Mouse (Mus musculus) midbrain, embryonic 11.5 days (tissue): Measurements from ENCODE around the gene Mrpl16. TPM values are rescaled to one million over a fixed set of nuclear protein-coding genes. Genes with fewer than 3 reads are reported as not detected.
A peak's percentile ranks its signal among the peaks of the same experiment; 100 is the strongest.

ENCODE experiments used
- ATAC-seq: fragments of 200-750 bp; cut with Nextera tagmentation; 2 replicates; pipeline ENCODE4 v1.8.0; 2017; ENCODE audit warnings: moderate TSS enrichment, moderate library complexity; ENCODE audit not compliant: low FRiP score
- DNase-seq: peaks from one replicate; pipeline ENCODE4 v3.0.0; 2015; ENCODE audit warnings: low spot score; ENCODE audit errors: missing footprints
- H3K27ac ChIP-seq: fragments of 300-500 bp; sonication (generic); 2 replicates; pipeline ENCODE4 v1.5.1; 2014; ENCODE audit warnings: low read depth, low read length
- H3K27me3 ChIP-seq: fragments of 300-500 bp; sonication (generic); 2 replicates; pipeline ENCODE4 v1.6.1; 2014; ENCODE audit warnings: mild to moderate bottlenecking, low read length, moderate library complexity, mixed read lengths; ENCODE audit not compliant: control insufficient read depth, insufficient read depth
- H3K36me3 ChIP-seq: fragments of 300-500 bp; sonication (generic); 2 replicates; pipeline ENCODE4 v1.6.1; 2014; ENCODE audit warnings: mild to moderate bottlenecking, low read length, moderate library complexity, mixed read lengths; ENCODE audit not compliant: control insufficient read depth, insufficient read depth
- H3K4me1 ChIP-seq: fragments of 300-500 bp; sonication (generic); 2 replicates; pipeline ENCODE4 v1.6.1; 2014; ENCODE audit warnings: low read length; ENCODE audit not compliant: control insufficient read depth, insufficient read depth
- H3K4me2 ChIP-seq: fragments of 300-500 bp; sonication (generic); 2 replicates; pipeline ENCODE4 v1.6.1; 2014; ENCODE audit warnings: mild to moderate bottlenecking, moderate library complexity
- H3K4me3 ChIP-seq: fragments of 300-500 bp; sonication (generic); 2 replicates; pipeline ENCODE4 v1.5.1; 2014; ENCODE audit warnings: low read depth, low read length
- H3K9ac ChIP-seq: fragments of 300-500 bp; sonication (generic); 2 replicates; pipeline ENCODE4 v1.6.1; 2014; ENCODE audit warnings: low read length
- H3K9me3 ChIP-seq: fragments of 300-500 bp; sonication (generic); 2 replicates; pipeline ENCODE4 v1.6.1; 2016; ENCODE audit warnings: low read length; ENCODE audit not compliant: control insufficient read depth
- WGBS: fragments of 180-500 bp; shearing (Covaris S2); extraction: QIAGEN DNeasy Blood & Tissue Kit; methylation state at CpG from one replicate; pipeline ENCODE4 v1.1.7; 2014; 5-methylcytosine and 5-hydroxymethylcytosine counted together
- polyA plus RNA-seq: library from polyadenylated mRNA; unstranded; fragments of >200 nt; fragmentation: Nextera tagmentation; extraction: Ambion mirVana; gene quantifications from 2 replicates; pipeline ENCODE4 v1.2.1, GENCODE M21; 2014

Mrpl16 gene
- polyA plus RNA-seq, 1 experiment from 2014 or later, result 57.2 TPM

DNA sequence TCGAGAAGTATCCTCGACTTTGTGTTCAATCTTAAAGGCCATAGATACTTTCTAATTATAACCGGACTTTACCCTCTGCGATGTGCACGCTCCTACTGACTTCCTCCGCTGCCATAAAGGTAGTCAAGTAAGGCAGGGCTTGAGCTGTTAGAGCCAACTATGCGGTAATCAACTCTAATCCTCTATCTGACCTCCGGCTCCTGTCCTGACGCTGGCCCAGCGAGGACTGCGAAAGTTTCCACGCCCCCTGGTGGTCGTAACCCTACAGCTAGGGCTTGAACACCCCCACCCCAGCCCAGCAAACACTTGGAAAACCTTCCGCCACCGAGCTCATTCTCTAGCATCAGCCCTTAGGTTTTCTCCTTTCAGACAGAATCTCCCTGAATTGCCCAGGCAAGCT, 49.6 kb downstream of the Mrpl16 start:
- H3K9ac ChIP-seq, result no peak overlapping the region
- H3K4me1 ChIP-seq, result peaks cover 6% of the 10 kb centered on the region; the same call in 1 of the 2 replicates
- H3K9me3 ChIP-seq, result no peaks in the 10 kb centered on the region
- under 1% methylated on average over 15 of the region's 15 CpGs for WGBS
- peaks cover 7% of the 10 kb centered on the region for H3K27me3 ChIP-seq
- peak overlapping the region; percentile 93 for H3K4me2 ChIP-seq
- peak; percentile 96 for DNase-seq
- no peaks in the 10 kb centered on the region for H3K36me3 ChIP-seq
- H3K4me3 ChIP-seq, result peak overlapping the region; percentile 74
- no peak overlapping the region for H3K27ac ChIP-seq
- peak; percentile 87 for ATAC-seq

DNA sequence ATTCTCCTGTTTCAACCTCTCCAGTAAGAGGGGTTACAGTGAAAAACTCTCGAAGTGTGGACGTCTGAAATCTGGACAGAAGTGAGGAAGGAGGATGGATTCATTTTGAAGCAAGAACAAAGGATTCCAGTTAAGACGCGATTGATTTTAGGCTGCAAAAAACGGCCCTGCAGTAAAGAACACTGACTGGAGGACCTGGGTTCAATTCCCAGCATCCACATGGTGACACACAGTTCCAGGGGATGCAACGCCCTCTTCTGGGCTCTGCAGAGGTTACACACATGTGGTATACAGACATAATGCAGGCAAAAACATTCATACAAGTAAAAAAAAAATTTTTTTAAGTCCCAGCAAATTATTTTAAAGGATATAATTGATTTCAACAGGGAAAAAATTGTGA, 50.0 kb downstream of the Mrpl16 start:
- DNase-seq (no peak), ATAC-seq (0 out of 2 replicates have a peak, but pooled peaks have one; percentile 33)
- H3K4me2 ChIP-seq, result no peak overlapping the region
- H3K27me3 ChIP-seq, result peaks cover 7% of the 10 kb centered on the region
- H3K9ac ChIP-seq, result no peak overlapping the region
- WGBS, result 32% methylated on average over 6 of the region's 6 CpGs
- H3K4me1 ChIP-seq, result peaks cover 6% of the 10 kb centered on the region; the same call in 1 of the 2 replicates
- no peaks in the 10 kb centered on the region for H3K9me3 ChIP-seq
- no peak overlapping the region for H3K27ac ChIP-seq
- H3K4me3 ChIP-seq, result no peak overlapping the region
- H3K36me3 ChIP-seq, result no peaks in the 10 kb centered on the region

DNA sequence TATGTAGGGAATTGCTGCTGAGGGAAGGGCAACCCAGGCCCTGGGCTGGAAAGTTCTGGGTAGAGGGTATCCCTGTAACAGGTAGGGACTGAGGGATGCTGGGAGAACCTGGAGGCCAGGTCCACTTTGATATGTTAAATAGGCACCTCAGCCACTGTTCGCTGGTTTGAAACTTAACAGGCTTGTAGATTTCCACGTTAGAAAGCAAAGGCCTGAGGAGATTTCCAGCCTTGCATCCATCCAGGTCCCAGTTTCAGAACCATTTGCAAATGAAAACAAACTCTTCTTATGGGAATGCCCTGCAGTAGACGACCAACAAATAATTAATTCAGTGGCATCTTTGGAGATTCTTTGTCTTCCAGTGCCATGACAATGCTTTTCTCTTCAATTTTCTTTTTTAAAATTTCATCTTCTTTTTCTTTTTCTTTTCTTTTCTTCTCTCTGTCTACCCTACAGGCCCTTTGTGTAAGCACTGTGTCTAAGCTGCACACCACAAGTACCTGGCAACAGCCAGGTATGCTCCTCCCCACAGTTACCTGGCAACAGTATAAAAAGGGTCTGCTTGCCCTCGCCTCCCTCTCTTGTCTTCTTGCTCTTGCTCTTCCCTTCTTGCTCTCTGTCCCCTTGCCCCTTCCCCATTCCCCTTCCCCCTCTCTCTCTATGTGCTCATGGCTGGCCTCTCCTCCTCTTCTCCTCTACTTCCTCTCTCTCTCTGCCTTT, 53.3 kb downstream of the Mrpl16 start:
- Histone ChIP-seq H3K4me3 (no peak overlapping the region), H3K4me1 (no peaks in the 10 kb centered on the region; the same call in 1 of the 2 replicates), H3K27me3 (peaks cover 4% of the 10 kb centered on the region), H3K9ac (no peak overlapping the region), H3K36me3 (no peaks in the 10 kb centered on the region), H3K4me2 (no peak overlapping the region), H3K9me3 (no peaks in the 10 kb centered on the region), H3K27ac (no peak overlapping the region)
- no peak for DNase-seq
- WGBS, result 33% methylated on average over 4 of the region's 4 CpGs
- no peak for ATAC-seq

Other genes starting within 250 kb of the Mrpl16 start
- gene Ms4a4d, start 233.6 kb upstream of the Mrpl16 start, polyA plus RNA-seq, result 0.21 and 0.40 TPM in 2 replicates
- 2.8 and 4.5 TPM in 2 replicates for gene Ms4a6d, start 165.5 kb upstream of the Mrpl16 start, polyA plus RNA-seq
- gene Ms4a2, start 146.7 kb upstream of the Mrpl16 start, polyA plus RNA-seq, result not detected in 2 replicates
- 0.14 TPM in 1 of 2 replicates, not detected in the other for gene Ms4a3, start 129.5 kb upstream of the Mrpl16 start, polyA plus RNA-seq
- gene Oosp2, start 109.8 kb upstream of the Mrpl16 start, polyA plus RNA-seq, result not detected in 2 replicates
- not detected in 2 replicates for gene Oosp1, start 79.2 kb upstream of the Mrpl16 start, polyA plus RNA-seq
- not detected in 2 replicates for gene Oosp3, start 73.3 kb upstream of the Mrpl16 start, polyA plus RNA-seq
- gene Gif, start 22.8 kb upstream of the Mrpl16 start, polyA plus RNA-seq, result not detected in 2 replicates
- 19.5 and 23.1 TPM in 2 replicates for gene Stx3, start 49.0 kb downstream of the Mrpl16 start, polyA plus RNA-seq
- not detected in 2 replicates for gene Olfr1417, start 68.8 kb downstream of the Mrpl16 start, polyA plus RNA-seq
- gene Olfr1418, start 90.7 kb downstream of the Mrpl16 start, polyA plus RNA-seq, result not detected in 2 replicates
- gene Olfr1419, start 104.7 kb downstream of the Mrpl16 start, polyA plus RNA-seq, result not detected in 2 replicates
- 0.08 TPM in 1 of 2 replicates, not detected in the other for gene Olfr1420, start 116.2 kb downstream of the Mrpl16 start, polyA plus RNA-seq
- 30.2 and 30.3 TPM in 2 replicates for gene Patl1, start 142.0 kb downstream of the Mrpl16 start, polyA plus RNA-seq
- 5.3 and 6.0 TPM in 2 replicates for gene Osbp, start 195.6 kb downstream of the Mrpl16 start, polyA plus RNA-seq